Comparison of ENCODE assay signal across 10 mouse cellular contexts in genomic region chr11:118469509-118470160, GRCm38 (mm10). TPM values are rescaled to one million over a fixed set of nuclear protein-coding genes. Genes with fewer than 3 reads are reported as not detected.
DNase-seq lines count a peak whose midpoint lies in the region; ATAC-seq and TF ChIP-seq lines count a peak whose summit lies in the region.
"Had no signal": no experiment of that assay in that cellular context is flagged by ENCODE, and none has a peak within 500 bp of the region (broad histone marks: within the 10 kb centered on the region; RNA-seq: fewer than 3 reads in every experiment).

No protein-coding gene starts in this region.

- peaks cover 14% of the 10 kb centered on the region; the same call in 1 of the 2 replicates for H3K4me1 ChIP-seq in kidney, embryonic 16.5 days (ENCODE audit: insufficient read depth, low read length)
- peaks cover 4% of the 10 kb centered on the region; the same call in 1 of the 2 replicates for H3K4me1 ChIP-seq in bone marrow, adult 2 months (ENCODE audit: control insufficient read depth, insufficient read depth, low read length)
- H3K4me1 ChIP-seq in hindbrain, embryonic 12.5 days, result peaks cover 20% of the 10 kb centered on the region
- peaks cover 63% of the 10 kb centered on the region for H3K4me1 ChIP-seq in megakaryocyte, embryonic 14.5 days

- H3K9me3 ChIP-seq in kidney, embryonic 16.5 days (ENCODE audit: low read length), result no peaks in the 10 kb centered on the region
- no peaks in the 10 kb centered on the region for H3K9me3 ChIP-seq in hindbrain, embryonic 12.5 days (replicated peaks)
- H3K9me3 ChIP-seq in megakaryocyte, embryonic 14.5 days, result no peaks in the 10 kb centered on the region

- H3K4me3 ChIP-seq in kidney, embryonic 16.5 days (ENCODE audit: low read length), result no peak overlapping the region
- no peak overlapping the region for H3K4me3 ChIP-seq in bone marrow, adult 2 months (replicated peaks; ENCODE audit: control insufficient read depth, low read depth, low read length)
- H3K4me3 ChIP-seq in hindbrain, embryonic 12.5 days, result no peak overlapping the region
- peak overlapping the region; percentile 81 for H3K4me3 ChIP-seq in megakaryocyte, embryonic 14.5 days (replicated peaks)

- no peak overlapping the region for H3K4me2 ChIP-seq in kidney, embryonic 16.5 days (replicated peaks; ENCODE audit: low read depth, low read length)
- H3K4me2 ChIP-seq in hindbrain, embryonic 12.5 days (replicated peaks), result no peak overlapping the region

- no peak overlapping the region for H3K9ac ChIP-seq in kidney, embryonic 16.5 days (replicated peaks; ENCODE audit: low read length)
- no peak overlapping the region for H3K9ac ChIP-seq in hindbrain, embryonic 12.5 days

- H3K27ac ChIP-seq in kidney, embryonic 16.5 days (ENCODE audit: low read length), result peak overlapping the region; percentile 47
- H3K27ac ChIP-seq in bone marrow, adult 2 months (ENCODE audit: control insufficient read depth, insufficient read depth, low read depth, low read length, poor library complexity), result peak overlapping the region; percentile 24; the same call in 1 of the 2 replicates
- H3K27ac ChIP-seq in hindbrain, embryonic 12.5 days, result peak overlapping the region; percentile 67

- H3K36me3 ChIP-seq in kidney, embryonic 16.5 days (ENCODE audit: insufficient read depth, low read length), result no peaks in the 10 kb centered on the region
- no peaks in the 10 kb centered on the region for H3K36me3 ChIP-seq in hindbrain, embryonic 12.5 days
- no peaks in the 10 kb centered on the region for H3K36me3 ChIP-seq in megakaryocyte, embryonic 14.5 days (replicated peaks; ENCODE audit: low read length)

- no peak for TF ChIP-seq POLR2A in bone marrow, adult 2 months (IDR thresholded peaks at IDR 0.05; ENCODE audit: borderline replicate concordance, control insufficient read depth, low read depth, low read length)

- ATAC-seq in kidney, embryonic 16.5 days (ENCODE audit: low FRiP score, low TSS enrichment), result no peak
- ATAC-seq in hindbrain, embryonic 12.5 days (ENCODE audit: low FRiP score), result no peak

- no peaks in the 10 kb centered on the region for H3K27me3 ChIP-seq in kidney, embryonic 16.5 days (ENCODE audit: insufficient read depth, low read length)
- no peaks in the 10 kb centered on the region for H3K27me3 ChIP-seq in hindbrain, embryonic 12.5 days
- no peaks in the 10 kb centered on the region for H3K27me3 ChIP-seq in megakaryocyte, embryonic 14.5 days (replicated peaks)

- DNase-seq in kidney, adult 9 months, result no peak
- no peak for DNase-seq in gastrocnemius, postnatal 4 days (ENCODE audit: low spot score in 2 of 2)
- no peak for DNase-seq in gastrocnemius, adult 8-10 months (ENCODE audit: low spot score in 2 of 2)
- DNase-seq in c-Kit-positive CD71-positive TER-119-positive erythroid progenitor cells, embryonic 14.5 days (ENCODE audit: low spot score), result no peak
- DNase-seq: lung, adult 2 months had no signal

- WGBS in kidney, embryonic 16.5 days, result 81% methylated on average over 10 of the region's 10 CpGs
- 46% methylated on average over 10 of the region's 10 CpGs for WGBS in bone marrow, adult 2 months
- WGBS in hindbrain, embryonic 12.5 days, result 81% methylated on average over 10 of the region's 10 CpGs

- no peak for TF ChIP-seq CTCF in bone marrow, adult 2 months (IDR thresholded peaks at IDR 0.05; ENCODE audit: control insufficient read depth, insufficient read depth, low read length)

RNA-seq across cellular contexts. Expression of gene Engase, which starts 7.0 kb away (rescaled TPM):
- 6.1 and 7.5 TPM in 2 replicates for polyA plus RNA-seq in kidney, embryonic 16.5 days (2015; fragmentation: Nextera tagmentation; extraction: Ambion mirVana)
- polyA plus RNA-seq in bone marrow, adult 2 months (2011; ENCODE audit: insufficient read depth, insufficient read length, low replicate concordance, missing spikeins), result 7.4 and 15.0 TPM in 2 replicates
- polyA plus RNA-seq in hindbrain, embryonic 12.5 days (2016; fragmentation: Nextera tagmentation; extraction: Ambion mirVana), result 7.1 and 7.2 TPM in 2 replicates
- 72.2 and 151 TPM in 2 replicates for polyA plus RNA-seq in megakaryocyte, embryonic 14.5 days (2012; ENCODE audit: insufficient read depth, low replicate concordance)
- total RNA-seq in gastrocnemius, postnatal 4 days (2021), result 10 to 100 TPM; 16.0 to 27.7 TPM
- total RNA-seq in gastrocnemius, adult 8-10 months (2022), result 1 to 10 TPM; 4.3 to 6.8 (median 4.5) TPM

RNA-seq across cellular contexts. Expression of gene C1qtnf1, which starts 41.6 kb away (rescaled TPM):
- 8.2 and 8.3 TPM in 2 replicates for polyA plus RNA-seq in kidney, embryonic 16.5 days (2015; fragmentation: Nextera tagmentation; extraction: Ambion mirVana)
- polyA plus RNA-seq in bone marrow, adult 2 months (2011; ENCODE audit: insufficient read depth, insufficient read length, low replicate concordance, missing spikeins), result 1.5 and 1.8 TPM in 2 replicates
- polyA plus RNA-seq in hindbrain, embryonic 12.5 days (2016; fragmentation: Nextera tagmentation; extraction: Ambion mirVana), result 3.0 and 4.4 TPM in 2 replicates
- not detected in 2 replicates for polyA plus RNA-seq in megakaryocyte, embryonic 14.5 days (2012; ENCODE audit: insufficient read depth, low replicate concordance)
- 10 to 100 TPM; 33.2 to 37.6 TPM for total RNA-seq in gastrocnemius, postnatal 4 days (2021)
- total RNA-seq in gastrocnemius, adult 8-10 months (2022), result 1 to 10 TPM; 4.0 to 8.9 (median 6.3) TPM
- total RNA-seq: granulocyte monocyte progenitor cell, adult 5-6 weeks had no signal

RNA-seq across cellular contexts. Expression of gene Cant1, which starts 50.7 kb away (rescaled TPM):
- 30.6 and 30.9 TPM in 2 replicates for polyA plus RNA-seq in kidney, embryonic 16.5 days (2015; fragmentation: Nextera tagmentation; extraction: Ambion mirVana)
- polyA plus RNA-seq in bone marrow, adult 2 months (2011; ENCODE audit: insufficient read depth, insufficient read length, low replicate concordance, missing spikeins), result 8.3 and 14.6 TPM in 2 replicates
- polyA plus RNA-seq in hindbrain, embryonic 12.5 days (2016; fragmentation: Nextera tagmentation; extraction: Ambion mirVana), result 28.4 and 31.3 TPM in 2 replicates
- 41.8 and 139 TPM in 2 replicates for polyA plus RNA-seq in megakaryocyte, embryonic 14.5 days (2012; ENCODE audit: insufficient read depth, low replicate concordance)
- total RNA-seq in gastrocnemius, postnatal 4 days (2021), result 10 to 100 TPM; 20.1 to 20.7 TPM
- total RNA-seq in gastrocnemius, adult 8-10 months (2022), result 10 to 100 TPM in 3 of 4 experiments, 1 to 10 TPM in 1; 9.6 to 11.8 (median 11.0) TPM
